Mouse (Mus musculus) heart, adult 2 months (tissue): Measurements from ENCODE around the gene Naa16. TPM values are rescaled to one million over a fixed set of nuclear protein-coding genes. Genes with fewer than 3 reads are reported as not detected.

Experiments used
- DNase-seq, 2 experiments: peaks; one replicate each; pipeline ENCODE4 v3.0.0; 2021
- H3K27ac ChIP-seq: fragments of 200-600 bp; 2 replicates; pipeline ENCODE4 v1.8.1; 2022
- H3K27me3 ChIP-seq: fragments of 200-500 bp; 2 replicates; pipeline ENCODE4 v1.6.1; 2012; ENCODE audit warnings: mild to moderate bottlenecking, low read length, inconsistent platforms, mixed read lengths; ENCODE audit not compliant: control insufficient read depth, insufficient read depth
- H3K36me3 ChIP-seq: fragments of 200-500 bp; 2 replicates; pipeline ENCODE4 v1.6.1; 2012; ENCODE audit warnings: low read length, inconsistent platforms; ENCODE audit not compliant: control insufficient read depth, insufficient read depth
- H3K4me1 ChIP-seq: fragments of 200-500 bp; 2 replicates; pipeline ENCODE4 v1.6.1; 2011; ENCODE audit warnings: low read length; ENCODE audit not compliant: control insufficient read depth, insufficient read depth
- H3K4me3 ChIP-seq: fragments of 200-600 bp; 2 replicates; pipeline ENCODE4 v1.8.1; 2022
- H3K79me2 ChIP-seq: fragments of 200-500 bp; replicated peaks from 2 replicates; pipeline ENCODE4 v1.6.1; 2012; ENCODE audit warnings: mild to moderate bottlenecking, inconsistent platforms, low read length, moderate library complexity, mixed read lengths; ENCODE audit not compliant: control insufficient read depth, insufficient read depth
- H3K9ac ChIP-seq: fragments of 200-500 bp; 2 replicates; pipeline ENCODE4 v1.6.1; 2012; ENCODE audit warnings: low read depth, mild to moderate bottlenecking, control low read depth, inconsistent platforms, low read length, mixed read lengths
- CTCF ChIP-seq: fragments of 200-600 bp; IDR thresholded peaks from 2 replicates; pipeline ENCODE4 v1.8.1; 2022; ENCODE audit warnings: antibody characterized with exemption, mild to moderate bottlenecking, moderate library complexity
- EP300 ChIP-seq: fragments of 200-500 bp; IDR thresholded peaks from 2 replicates; pipeline ENCODE4 v1.6.1; 2011; ENCODE audit warnings: low read depth, low read length, control low read depth; ENCODE audit not compliant: insufficient read depth
- POLR2A ChIP-seq: fragments of 200-500 bp; IDR thresholded peaks from 2 replicates; pipeline ENCODE4 v1.6.1; 2011; ENCODE audit warnings: mild to moderate bottlenecking, low read depth, low read length, control low read depth; ENCODE audit not compliant: insufficient read depth
- WGBS: fragments of 180-500 bp; shearing (Covaris S2); methylation state at CpG from one replicate; pipeline ENCODE4 v1.1.7; 2018; 5-methylcytosine and 5-hydroxymethylcytosine counted together
- intact Hi-C: fragments of 180-260 bp; cut with DNase I; formaldehyde crosslinking; loops from one replicate; pipeline ENCODE4 v1.15.1; 2025
- polyA plus RNA-seq: library from polyadenylated mRNA; depleted of rRNA; stranded (reverse); fragments of >200 nt; gene quantifications from 2 replicates; pipeline ENCODE4 v1.2.3, GENCODE M21; 2012
- total RNA-seq, 2 experiments: library from RNA; stranded (reverse); gene quantifications; 2 replicates each; pipeline ENCODE4 v1.2.3; 2021

Naa16 gene
- total and polyA plus RNA-seq, 3 experiments = 1.8 to 9.7 (median 7.9) TPM

GRCm38 (mm10) chr14:79294051-79294814 is 96.3 kb downstream of the Naa16 start:
- peak overlapping the region; percentile 20; the same call in 1 of the 2 replicates for H3K4me3 ChIP-seq
- intact Hi-C loops = loop anchor here (1.0 kb wide), 1 partner anchor 15 kb away; no protein-coding TSS in a partner anchor
- peak overlapping the region; percentile 52 for H3K9ac ChIP-seq
- DNase-seq = no peak
- 54% methylated on average over 8 of the region's 8 CpGs for WGBS
- H3K27me3 ChIP-seq = no peaks in the 10 kb centered on the region
- H3K4me1 ChIP-seq = peaks cover 7% of the 10 kb centered on the region
- peak overlapping the region; percentile 68 for H3K27ac ChIP-seq
- H3K36me3 ChIP-seq = peaks cover 31% of the 10 kb centered on the region
- TF ChIP-seq CTCF (no peak), EP300 (no peak), POLR2A (no peak)
- H3K79me2 ChIP-seq = no peaks in the 10 kb centered on the region

DNA sequence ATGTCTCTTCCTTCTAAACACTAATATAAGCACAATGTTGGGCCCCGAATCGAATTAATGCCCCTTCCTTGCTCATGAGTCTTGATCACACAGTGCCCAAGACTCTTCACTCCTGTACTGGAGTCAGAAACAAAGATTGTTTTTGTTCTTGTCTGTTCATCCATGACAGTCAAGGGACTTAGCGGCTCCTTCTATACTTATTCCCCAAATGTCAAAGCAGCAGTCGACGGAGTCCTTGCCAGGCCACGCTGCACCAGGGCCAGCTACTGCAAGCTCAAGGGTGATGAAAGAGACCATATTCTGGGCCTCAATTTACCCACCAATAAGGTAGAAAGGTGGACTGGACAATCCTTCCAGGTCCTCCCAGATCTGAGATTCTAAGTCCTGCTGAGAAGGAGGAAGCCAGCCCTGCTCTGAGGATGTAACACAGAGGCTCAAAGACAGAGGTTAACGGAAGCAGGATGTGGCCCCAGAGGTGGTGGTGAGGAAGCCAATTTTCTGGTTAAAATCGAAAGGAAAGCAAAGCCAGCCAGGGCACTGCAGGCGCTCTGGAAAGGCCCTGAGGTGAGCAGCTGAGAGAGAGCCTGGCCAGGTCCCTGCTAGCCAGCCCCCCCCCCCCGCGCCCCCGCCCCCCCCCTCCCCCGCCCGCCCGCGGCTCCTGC is 97.3 kb downstream of the Naa16 start:
- peaks cover 33% of the 10 kb centered on the region for H3K36me3 ChIP-seq
- intact Hi-C loops = no loop called here
- H3K4me3 ChIP-seq = no peak overlapping the region; the same call in 1 of the 2 replicates
- H3K9ac ChIP-seq = no peak overlapping the region
- H3K27me3 ChIP-seq = no peaks in the 10 kb centered on the region
- peaks cover 7% of the 10 kb centered on the region for H3K4me1 ChIP-seq
- H3K79me2 ChIP-seq = no peaks in the 10 kb centered on the region
- 55% methylated on average over 9 of the region's 16 CpGs for WGBS
- peak; percentile 58 to 70 for DNase-seq
- TF ChIP-seq POLR2A (peak; percentile 27; the same call in 1 of the 2 replicates), CTCF (no peak), EP300 (peak; percentile 65; the same call in 1 of the 2 replicates)
- H3K27ac ChIP-seq = peak overlapping the region; percentile 53

- H3K27me3 ChIP-seq = no peaks in the 10 kb centered on the region
- WGBS = 90% methylated on average over 4 of the region's 4 CpGs
- H3K79me2 ChIP-seq = no peaks in the 10 kb centered on the region
- no peak overlapping the region for H3K9ac ChIP-seq
- DNase-seq = no peak
- peaks cover 33% of the 10 kb centered on the region for H3K36me3 ChIP-seq
- H3K4me1 ChIP-seq = peaks cover 7% of the 10 kb centered on the region
- intact Hi-C loops = no loop called here
- TF ChIP-seq POLR2A = no peak
- no peak for TF ChIP-seq CTCF
- no peak for TF ChIP-seq EP300
- no peak overlapping the region for H3K27ac ChIP-seq
- H3K4me3 ChIP-seq = no peak overlapping the region
These were observed 98.9 kb downstream of the Naa16 start for GRCm38 (mm10) chr14:79291629-79292028.

GRCm38 (mm10) chr14:79290683-79291425 is 99.7 kb downstream of the Naa16 start:
- Histone ChIP-seq H3K36me3 (peaks cover 30% of the 10 kb centered on the region), H3K79me2 (no peaks in the 10 kb centered on the region), H3K4me1 (peaks cover 5% of the 10 kb centered on the region), H3K9ac (no peak overlapping the region), H3K27me3 (no peaks in the 10 kb centered on the region), H3K4me3 (no peak overlapping the region), H3K27ac (peak overlapping the region; percentile 21; the same call in 1 of the 2 replicates)
- WGBS = 46% methylated on average over 15 of the region's 15 CpGs
- no peak for DNase-seq
- intact Hi-C loops = no loop called here
- TF ChIP-seq EP300 = no peak
- no peak for TF ChIP-seq CTCF
- TF ChIP-seq POLR2A = no peak

- Histone ChIP-seq H3K36me3 (peaks cover 25% of the 10 kb centered on the region), H3K4me3 (no peak overlapping the region), H3K27me3 (no peaks in the 10 kb centered on the region), H3K4me1 (peaks cover 5% of the 10 kb centered on the region), H3K27ac (no peak overlapping the region; the same call in 1 of the 2 replicates), H3K79me2 (no peaks in the 10 kb centered on the region), H3K9ac (no peak overlapping the region)
- TF ChIP-seq POLR2A (no peak), EP300 (no peak), CTCF (no peak)
- intact Hi-C loops = no loop called here
- no peak for DNase-seq
- 33% methylated on average over 9 of the region's 9 CpGs for WGBS
These were observed 100.7 kb downstream of the Naa16 start for GRCm38 (mm10) chr14:79289909-79290308.
